Mouse (Mus musculus) CH12F3 (cell line): ENCODE measurements around the gene Ubac2.

Source experiments
- in situ Hi-C: fragments of 300-500 bp; cut with MboI; formaldehyde crosslinking; loops from 2 replicates; pipeline ENCODE4 v1.14.3; 2020; ENCODE audit warnings: low sequenced_read_pairs

Gene Ubac2

GRCm38 (mm10) chr14:121947966-121948365 lies 69.5 kb downstream of the Ubac2 start:
- in situ Hi-C loops = no loop called here

DNA sequence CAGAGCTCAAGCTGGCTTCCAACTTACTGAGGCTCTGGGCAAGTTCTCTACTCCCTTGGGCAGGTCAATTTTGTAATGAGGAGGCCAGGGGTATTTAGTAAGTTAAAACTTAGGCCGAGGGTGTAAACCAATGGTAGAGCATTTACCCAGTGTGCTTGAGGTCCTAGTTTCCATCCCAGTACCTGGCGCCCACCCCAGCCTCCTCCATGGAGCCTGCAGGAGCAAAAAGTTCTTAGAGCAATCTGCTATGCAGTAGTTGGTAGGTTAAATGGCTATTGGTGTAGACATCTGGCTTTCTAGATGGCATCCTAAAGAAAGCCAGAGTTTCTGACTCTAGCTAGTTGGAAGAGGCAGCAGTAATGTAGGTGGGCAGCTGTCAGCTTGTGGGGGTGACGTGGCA lies 71.0 kb downstream of the Ubac2 start:
- in situ Hi-C loops = no loop called here

DNA sequence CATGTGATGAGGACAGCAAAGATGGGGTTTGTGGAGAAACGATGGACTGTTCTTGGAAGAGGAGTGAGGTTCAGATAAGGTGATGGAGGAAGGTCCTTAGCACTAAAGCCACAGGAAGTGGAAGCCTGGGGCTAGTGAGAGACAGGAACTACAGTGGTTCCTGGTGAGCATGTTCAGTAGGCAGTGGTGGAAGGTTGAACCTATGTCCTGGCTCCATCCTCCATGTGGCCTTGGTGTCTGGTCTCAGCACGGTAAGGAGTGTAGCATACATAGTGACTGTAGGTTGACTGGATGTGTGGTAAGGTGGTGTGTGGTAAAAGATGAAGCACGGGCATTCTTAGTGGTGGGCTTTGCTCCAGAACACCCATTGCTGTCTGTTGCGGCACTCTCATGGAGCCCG lies 71.5 kb downstream of the Ubac2 start:
- in situ Hi-C loops = no loop called here

- in situ Hi-C loops = no loop called here
Observed at GRCm38 (mm10) chr14:121951399-121952045, 73.1 kb downstream of the Ubac2 start.

DNA sequence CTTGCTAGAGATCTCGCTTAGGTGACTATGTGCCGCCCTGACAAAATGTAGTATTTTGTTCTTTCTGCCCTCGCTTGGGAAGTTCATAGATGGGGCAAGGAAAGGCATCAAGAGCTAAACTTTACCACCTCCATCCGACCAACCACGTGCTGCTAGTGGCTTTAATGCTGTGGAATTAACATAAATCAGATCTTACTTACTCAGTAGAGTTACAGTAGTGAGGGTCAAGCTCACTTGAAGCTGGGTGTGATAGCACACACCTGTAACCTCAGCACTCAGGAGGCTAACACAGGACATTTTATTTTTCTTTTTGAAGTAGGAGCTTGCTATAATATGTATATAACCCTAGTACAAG lies 73.6 kb downstream of the Ubac2 start:
- in situ Hi-C loops = no loop called here

GRCm38 (mm10) chr14:121954129-121954528 lies 75.7 kb downstream of the Ubac2 start:
- in situ Hi-C loops = no loop called here

DNA sequence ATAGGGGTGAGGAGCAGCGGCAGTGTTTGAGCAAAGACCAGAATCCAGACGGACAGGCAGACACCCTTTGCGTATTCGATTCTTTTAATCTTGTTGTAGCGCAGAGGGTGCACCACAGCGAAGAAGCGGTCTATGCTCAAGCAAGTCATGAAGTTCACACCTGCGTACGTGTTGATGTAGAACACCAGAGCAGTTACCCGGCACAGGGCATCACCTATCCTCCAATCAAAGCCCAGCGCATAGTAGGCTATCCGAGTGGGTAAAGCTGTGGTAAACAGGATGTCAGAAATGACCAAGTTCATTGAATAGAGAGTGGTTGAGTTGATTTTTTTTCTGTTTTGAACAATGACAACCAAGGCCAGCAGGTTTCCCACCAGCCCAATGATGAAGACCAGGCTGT lies 76.2 kb downstream of the Ubac2 start:
- in situ Hi-C loops = no loop called here

GRCm38 (mm10) chr14:121955176-121955795 lies 76.9 kb downstream of the Ubac2 start:
- in situ Hi-C loops = no loop called here

DNA sequence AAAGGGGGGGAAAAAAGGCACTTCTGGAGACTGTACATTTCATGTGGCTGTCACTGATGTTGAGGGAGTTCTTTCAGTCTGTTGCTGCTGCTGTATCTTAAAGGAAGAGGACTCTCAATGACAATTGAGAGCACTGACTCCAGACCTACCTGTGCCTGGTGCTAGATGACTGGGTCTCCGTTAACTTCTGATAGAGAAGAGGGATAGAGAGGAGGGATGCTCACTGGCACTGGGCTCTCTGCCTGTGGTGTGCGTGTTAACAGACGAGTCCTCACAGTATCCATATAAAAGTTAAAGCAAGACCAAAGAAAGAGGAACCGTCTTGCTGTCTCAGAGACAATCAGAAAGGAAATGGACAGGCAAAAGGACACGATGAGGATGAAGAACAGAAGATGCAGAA lies 77.9 kb downstream of the Ubac2 start:
- in situ Hi-C loops = no loop called here

- in situ Hi-C loops = no loop called here
Observed at GRCm38 (mm10) chr14:121957176-121957871, 78.9 kb downstream of the Ubac2 start.

DNA sequence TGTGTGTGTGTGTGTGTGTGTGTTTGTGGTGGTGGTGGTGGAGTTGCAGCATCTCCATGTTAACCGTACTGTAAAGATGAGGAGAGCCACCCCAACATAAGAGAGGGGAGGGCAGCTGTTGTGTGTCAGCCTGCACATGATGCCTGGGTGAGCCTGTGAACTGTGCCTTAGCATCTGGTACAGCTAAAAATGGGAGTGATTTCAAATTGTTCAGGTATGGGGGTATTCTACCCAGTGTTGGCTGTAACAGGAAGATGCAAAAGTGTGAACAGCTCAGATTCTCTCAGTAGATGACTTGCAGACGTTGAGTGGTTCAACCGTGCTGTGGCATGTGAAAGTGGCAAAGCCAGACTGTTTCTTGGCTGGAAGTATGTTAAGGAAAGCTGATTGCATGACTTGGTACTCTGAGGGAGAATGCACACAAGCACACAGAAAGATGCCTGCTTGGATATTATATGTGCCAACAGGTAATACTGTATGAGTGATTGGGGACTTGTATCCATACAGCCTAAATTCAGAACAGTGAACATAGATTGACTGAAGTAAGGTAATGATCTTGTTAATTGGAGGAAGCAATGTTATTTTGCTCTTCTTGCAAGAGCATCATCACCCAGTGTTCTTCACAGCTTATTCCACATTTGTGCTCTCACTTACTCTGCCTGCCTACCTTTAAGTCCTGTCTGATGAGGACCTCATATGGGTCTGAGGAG lies 79.8 kb downstream of the Ubac2 start:
- in situ Hi-C loops = no loop called here

GRCm38 (mm10) chr14:121958751-121959537 lies 80.5 kb downstream of the Ubac2 start:
- in situ Hi-C loops = no loop called here

DNA sequence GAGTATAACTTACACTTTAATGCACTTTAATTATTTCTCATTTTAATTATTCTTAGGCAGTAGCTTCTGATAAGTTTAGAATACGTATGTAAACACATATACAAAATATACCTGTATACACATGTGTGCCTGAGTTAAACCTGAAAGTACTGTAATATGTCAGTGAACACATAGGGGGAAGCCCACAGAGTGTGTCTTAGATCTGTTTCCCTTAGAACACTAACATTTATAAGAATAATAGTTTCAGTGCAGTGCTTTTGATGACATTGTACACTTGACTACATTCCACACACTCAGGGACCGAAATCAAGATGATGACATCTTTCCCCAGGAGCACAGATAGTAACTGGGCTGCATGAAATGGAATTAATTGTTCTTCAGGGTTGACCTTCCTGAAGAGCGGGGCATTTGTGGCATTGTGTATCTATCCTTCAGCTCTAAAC lies 81.1 kb downstream of the Ubac2 start:
- in situ Hi-C loops = no loop called here

DNA sequence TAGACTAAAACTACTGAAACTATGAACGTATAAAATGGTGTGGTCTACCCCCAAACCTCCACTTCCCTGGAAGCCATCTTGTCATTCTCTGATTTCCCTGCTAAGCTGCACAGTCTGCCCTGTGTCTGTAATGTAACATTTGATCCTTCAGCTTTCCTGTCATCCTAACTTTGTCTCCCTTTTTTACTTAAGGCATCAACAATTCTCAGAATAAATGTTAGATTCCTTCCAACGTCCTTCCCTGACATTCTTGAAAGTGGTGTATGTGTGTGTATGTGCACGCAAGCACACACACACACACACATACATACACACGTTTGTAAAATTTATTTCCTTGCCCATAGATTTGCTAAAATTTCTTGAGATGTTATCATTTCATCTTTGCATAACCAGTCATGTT lies 81.6 kb downstream of the Ubac2 start:
- in situ Hi-C loops = no loop called here

DNA sequence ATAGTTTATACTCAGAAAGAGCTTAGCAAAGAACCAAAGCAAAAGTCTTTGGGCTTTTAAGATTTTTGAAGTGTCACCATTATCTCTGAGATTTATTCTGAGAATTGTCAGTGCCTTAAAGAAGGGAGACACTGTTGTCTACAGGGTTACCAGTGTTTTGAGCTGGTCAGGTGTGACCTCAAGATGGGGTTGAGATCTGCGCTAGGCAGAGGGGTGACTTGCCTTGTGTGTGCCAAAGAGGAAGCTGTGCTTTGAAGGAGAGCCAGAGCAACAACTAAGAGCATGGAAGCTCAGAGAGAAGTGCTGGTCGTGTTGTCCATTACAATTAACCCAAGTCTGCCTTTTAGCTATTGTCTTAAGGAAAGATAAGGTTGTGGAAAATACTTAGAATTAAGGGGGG lies 82.1 kb downstream of the Ubac2 start:
- in situ Hi-C loops = no loop called here

- in situ Hi-C loops = no loop called here
Observed at GRCm38 (mm10) chr14:121960997-121961396, 82.6 kb downstream of the Ubac2 start.

GRCm38 (mm10) chr14:121961496-121962127 lies 83.2 kb downstream of the Ubac2 start:
- in situ Hi-C loops = no loop called here

- in situ Hi-C loops = no loop called here
Observed at GRCm38 (mm10) chr14:121962128-121962890, 83.9 kb downstream of the Ubac2 start.

DNA sequence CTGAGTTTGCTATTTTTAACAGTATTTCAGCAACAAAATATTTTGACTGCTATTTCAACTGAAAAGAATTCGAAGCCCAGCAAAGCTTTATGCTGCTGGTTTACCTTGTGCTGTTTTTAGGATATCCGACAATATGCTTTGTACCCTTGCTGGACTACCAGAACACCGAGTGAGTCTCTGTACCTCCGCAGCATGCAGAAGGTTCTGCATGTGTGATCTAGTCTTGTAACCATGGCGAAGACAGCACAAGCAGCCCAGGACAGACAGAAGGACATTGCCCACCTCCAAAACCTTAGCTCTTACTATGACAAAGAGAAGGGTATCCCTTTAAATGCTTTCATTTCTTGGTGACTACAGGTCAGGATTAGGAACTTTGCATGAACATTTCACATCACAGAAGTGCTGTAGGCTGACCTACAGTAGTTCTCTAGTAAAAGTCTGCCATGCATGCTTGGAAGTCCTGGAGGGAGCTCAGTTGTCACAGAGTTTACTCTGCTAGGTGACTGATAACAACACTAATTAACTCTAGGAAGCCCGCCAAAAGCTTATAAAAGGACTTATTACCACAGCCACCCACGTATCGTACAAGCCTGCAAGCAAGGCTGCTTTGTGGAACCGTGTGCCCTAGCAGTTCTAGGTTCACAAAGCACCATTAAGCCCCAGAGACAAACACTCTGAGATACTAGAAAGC lies 85.0 kb downstream of the Ubac2 start:
- in situ Hi-C loops = no loop called here
